Mouse (Mus musculus) ES-E14 (cell line): ENCODE results near the gene Pds5b.

Experiments
- CHD2 ChIP-seq: IDR thresholded peaks from 2 replicates; pipeline ENCODE4 v1.6.1; 2014; ENCODE audit warnings: mild to moderate bottlenecking, low read depth, low read length, inconsistent platforms
- HCFC1 ChIP-seq: IDR thresholded peaks from 2 replicates; pipeline ENCODE4 v1.6.1; 2012; ENCODE audit warnings: low read length, inconsistent platforms, borderline replicate concordance; ENCODE audit not compliant: insufficient read depth
- MAFK ChIP-seq: IDR thresholded peaks from 2 replicates; pipeline ENCODE4 v1.6.1; 2014; ENCODE audit warnings: mild to moderate bottlenecking, low read depth, low read length, inconsistent platforms; ENCODE audit not compliant: insufficient read depth
- ZC3H11A ChIP-seq: IDR thresholded peaks from 2 replicates; pipeline ENCODE4 v1.6.1; 2012; ENCODE audit warnings: low read depth, mild to moderate bottlenecking, inconsistent platforms, low read length, borderline replicate concordance
- ZNF384 ChIP-seq: IDR thresholded peaks from 2 replicates; pipeline ENCODE4 v1.6.1; 2012; ENCODE audit warnings: low read depth, low read length, inconsistent platforms

DNA sequence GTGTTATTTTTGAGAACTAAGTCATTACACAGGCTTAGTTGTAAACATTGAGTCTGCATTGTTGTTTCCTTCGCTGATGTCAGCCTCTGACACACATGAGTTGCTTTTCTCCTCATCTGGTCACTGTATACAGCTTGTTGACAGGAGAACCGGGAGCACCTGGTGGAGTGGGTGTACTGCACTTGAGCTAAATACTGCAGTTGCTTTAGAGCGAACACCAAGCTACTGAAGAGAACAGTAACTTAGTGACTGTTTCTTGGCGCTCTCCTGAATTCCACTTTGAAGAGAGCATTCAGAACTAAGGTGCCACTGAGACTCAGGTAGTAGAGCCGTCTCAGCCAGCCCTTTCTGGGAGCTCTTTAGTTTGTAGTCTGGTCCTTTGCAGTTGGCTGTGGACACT, 83.1 kb downstream of the Pds5b start:
- no peak for TF ChIP-seq CHD2
- no peak for TF ChIP-seq MAFK
- no peak for TF ChIP-seq ZNF384
- TF ChIP-seq ZC3H11A = no peak
- TF ChIP-seq HCFC1 = no peak
